Mouse (Mus musculus) forebrain, embryonic 14.5 days (tissue): ENCODE results near the gene Cep57. TPM values are rescaled to one million over a fixed set of nuclear protein-coding genes. Genes with fewer than 3 reads are reported as not detected.
"Not testable (repeated sequence)": the region's sequence is repeated elsewhere in the genome, so short reads cannot be mapped to it uniquely, and the experiment has no call there.

Experiments
- ATAC-seq: fragments of 200-750 bp; cut with Nextera tagmentation; 2 replicates; pipeline ENCODE4 v1.8.0; 2017; ENCODE audit warnings: mild to moderate bottlenecking, moderate library complexity
- DNase-seq: peaks from one replicate; pipeline ENCODE4 v3.0.0-alpha.2; 2015; ENCODE audit warnings: low spot score
- H3K27ac ChIP-seq: fragments of 300-500 bp; sonication (generic); 2 replicates; pipeline ENCODE4 v1.5.1; 2014; ENCODE audit warnings: low read depth, mild to moderate bottlenecking, control low read depth, low read length, moderate library complexity
- H3K27me3 ChIP-seq: fragments of 300-500 bp; sonication (generic); replicated peaks from 2 replicates; pipeline ENCODE4 v1.6.1; 2014; ENCODE audit warnings: low read length, control low read depth, mixed read lengths; ENCODE audit not compliant: control insufficient read depth, insufficient read depth
- H3K36me3 ChIP-seq: fragments of 300-500 bp; sonication (generic); 2 replicates; pipeline ENCODE4 v1.6.1; 2014; ENCODE audit warnings: low read length, control low read depth; ENCODE audit not compliant: control insufficient read depth, insufficient read depth
- H3K4me1 ChIP-seq: fragments of 300-500 bp; sonication (generic); 2 replicates; pipeline ENCODE4 v1.6.1; 2014; ENCODE audit warnings: antibody characterized with exemption, low read length, control low read depth; ENCODE audit not compliant: control insufficient read depth, insufficient read depth
- H3K4me2 ChIP-seq: fragments of 300-500 bp; sonication (generic); 2 replicates; pipeline ENCODE4 v1.6.1; 2014; ENCODE audit warnings: mild to moderate bottlenecking, control low read depth, low read length
- H3K4me3 ChIP-seq: fragments of 300-500 bp; sonication (generic); 2 replicates; pipeline ENCODE4 v1.5.1; 2014; ENCODE audit warnings: low read depth, low read length, control low read depth
- H3K9ac ChIP-seq: fragments of 300-500 bp; sonication (generic); 2 replicates; pipeline ENCODE4 v1.6.1; 2014; ENCODE audit warnings: mild to moderate bottlenecking, low read length, control low read depth, moderate library complexity
- H3K9me3 ChIP-seq: fragments of 300-500 bp; sonication (generic); replicated peaks from 2 replicates; pipeline ENCODE4 v1.6.1; 2016; ENCODE audit warnings: low read length, control low read depth, mixed read lengths; ENCODE audit not compliant: control insufficient read depth
- WGBS: fragments of 180-500 bp; shearing (Covaris S2); extraction: QIAGEN DNeasy Blood & Tissue Kit; methylation state at CpG from one replicate; pipeline ENCODE4 v1.1.7; 2014; 5-methylcytosine and 5-hydroxymethylcytosine counted together
- polyA plus RNA-seq: library from polyadenylated mRNA; unstranded; fragments of >200 nt; fragmentation: Nextera tagmentation; extraction: Ambion mirVana; gene quantifications from 2 replicates; pipeline ENCODE4 v1.2.1, GENCODE M21; 2014

Cep57 gene
- polyA plus RNA-seq, 1 experiment from 2014 or later = 46.5 TPM

DNA sequence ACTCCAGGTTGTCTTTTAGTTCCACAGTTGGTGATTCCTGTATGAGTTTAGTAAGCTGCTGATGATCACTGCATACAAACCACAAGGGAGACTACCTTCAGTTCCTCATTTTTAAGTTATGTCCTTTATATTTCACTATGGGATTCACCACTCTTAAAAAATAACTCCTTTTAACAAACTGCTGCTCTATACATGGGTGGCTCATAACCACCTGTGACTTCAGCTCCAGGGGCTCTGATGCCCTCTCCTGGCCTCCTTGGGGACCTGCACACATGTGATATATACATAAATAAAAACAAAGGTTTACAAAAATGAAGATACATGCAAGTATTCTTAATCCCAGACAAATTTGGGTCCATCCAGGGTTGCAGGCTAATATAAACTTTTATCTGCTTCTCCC lies 17.0 kb downstream of the Cep57 start:
- DNase-seq = no peak
- H3K9ac ChIP-seq = no peak overlapping the region
- no peak overlapping the region for H3K4me2 ChIP-seq
- ATAC-seq = no peak
- H3K36me3 ChIP-seq = peaks cover 83% of the 10 kb centered on the region
- no peaks in the 10 kb centered on the region for H3K4me1 ChIP-seq
- no peak overlapping the region for H3K4me3 ChIP-seq
- H3K27me3 ChIP-seq = no peaks in the 10 kb centered on the region
- no peaks in the 10 kb centered on the region for H3K9me3 ChIP-seq
- no peak overlapping the region for H3K27ac ChIP-seq

DNA sequence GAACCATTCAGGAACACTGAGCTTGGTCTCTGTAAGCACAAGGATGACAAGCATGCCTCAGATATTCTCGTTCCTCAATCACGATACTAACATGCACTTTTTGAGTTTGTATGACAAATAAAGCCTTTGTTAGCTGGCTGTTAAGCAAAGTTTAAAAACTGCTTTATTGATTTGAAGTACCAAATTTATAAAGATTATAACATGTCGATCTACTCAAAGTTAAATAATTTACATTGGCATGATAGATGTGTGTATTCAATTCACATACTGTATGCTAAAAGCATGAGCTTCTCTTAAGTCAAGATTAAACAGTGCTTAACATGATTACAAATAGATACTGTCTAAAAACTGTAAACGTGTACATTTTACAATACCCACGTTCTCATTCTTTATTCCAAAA lies 19.2 kb downstream of the Cep57 start:
- Histone ChIP-seq H3K4me2 (no peak overlapping the region), H3K27ac (no peak overlapping the region), H3K4me1 (no peaks in the 10 kb centered on the region), H3K9me3 (no peaks in the 10 kb centered on the region), H3K27me3 (no peaks in the 10 kb centered on the region), H3K36me3 (peaks cover 82% of the 10 kb centered on the region), H3K9ac (no peak overlapping the region), H3K4me3 (no peak overlapping the region)
- ATAC-seq (no peak), DNase-seq (no peak)
- 93% methylated on average over 5 of the region's 5 CpGs for WGBS

DNA sequence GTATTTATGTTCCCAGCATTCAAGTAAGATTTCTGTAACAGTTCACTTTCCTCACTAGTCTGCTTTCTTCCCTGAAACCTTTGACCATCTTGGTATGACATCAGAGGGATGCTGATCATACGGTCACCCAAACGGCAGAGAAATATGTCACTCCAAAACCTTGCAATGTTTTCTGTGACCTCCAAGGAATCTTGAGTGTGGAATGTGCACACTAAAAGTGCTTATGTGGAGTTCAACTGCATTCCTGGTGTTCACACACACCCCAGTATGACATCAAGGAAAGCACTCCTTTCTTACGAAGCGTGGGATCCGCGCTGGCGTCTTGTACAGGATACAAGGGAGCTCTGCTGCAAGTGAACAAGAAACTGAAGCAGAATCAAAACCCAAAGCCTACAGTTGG lies 20.1 kb downstream of the Cep57 start:
- Histone ChIP-seq H3K9ac (no peak overlapping the region), H3K36me3 (peaks cover 80% of the 10 kb centered on the region), H3K27ac (no peak overlapping the region), H3K4me3 (no peak overlapping the region), H3K4me2 (no peak overlapping the region), H3K4me1 (no peaks in the 10 kb centered on the region), H3K27me3 (no peaks in the 10 kb centered on the region), H3K9me3 (no peaks in the 10 kb centered on the region)
- WGBS = 95% methylated on average over 7 of the region's 7 CpGs
- ATAC-seq (no peak), DNase-seq (no peak)

DNA sequence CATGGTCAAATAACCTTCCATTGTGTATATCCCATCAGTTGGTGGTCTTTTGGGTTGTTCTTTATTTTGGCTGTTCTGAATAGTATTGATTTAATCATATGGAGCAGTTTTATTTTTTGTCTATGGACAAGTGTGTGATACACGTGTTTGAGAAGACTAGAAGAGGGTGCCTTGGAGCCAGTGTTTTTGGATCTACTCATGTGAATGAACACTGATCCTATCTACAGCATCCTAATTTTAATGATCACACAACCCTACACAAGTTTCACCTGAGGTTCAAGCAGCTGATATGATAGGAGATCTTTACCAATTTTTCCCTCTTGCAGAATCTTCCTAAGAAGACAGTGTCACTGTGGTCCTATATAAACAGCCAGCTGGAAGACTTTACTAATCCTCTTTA lies 22.4 kb downstream of the Cep57 start:
- DNase-seq (no peak), ATAC-seq (no peak)
- H3K36me3 ChIP-seq = peaks cover 74% of the 10 kb centered on the region
- no peaks in the 10 kb centered on the region for H3K9me3 ChIP-seq
- H3K4me3 ChIP-seq = no peak overlapping the region
- H3K4me1 ChIP-seq = no peaks in the 10 kb centered on the region
- no peaks in the 10 kb centered on the region for H3K27me3 ChIP-seq
- WGBS = 69% methylated on average over 1 of the region's 1 CpGs
- no peak overlapping the region for H3K27ac ChIP-seq
- no peak overlapping the region for H3K9ac ChIP-seq
- H3K4me2 ChIP-seq = no peak overlapping the region

DNA sequence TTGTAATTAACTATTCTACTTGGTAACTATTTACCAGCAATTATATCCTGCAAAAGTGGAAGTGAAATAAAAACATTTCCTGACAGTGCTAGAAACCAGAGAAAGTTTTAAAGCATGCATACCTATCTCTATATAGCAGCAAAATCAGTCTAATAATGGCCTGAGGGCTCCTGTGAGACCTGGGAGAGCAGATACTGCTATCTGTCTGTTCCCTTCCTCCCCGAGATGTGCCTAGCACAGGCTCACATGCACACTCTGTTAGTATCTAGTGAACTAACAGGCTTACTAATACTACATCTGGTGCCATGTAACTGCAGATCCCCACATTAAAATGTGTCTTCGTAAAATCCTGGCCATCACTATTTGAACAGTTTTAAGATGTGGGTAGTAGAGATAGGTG lies 32.2 kb downstream of the Cep57 start:
- WGBS = 90% methylated on average over 2 of the region's 2 CpGs
- no peaks in the 10 kb centered on the region for H3K9me3 ChIP-seq
- H3K36me3 ChIP-seq = peaks cover 50% of the 10 kb centered on the region
- no peaks in the 10 kb centered on the region for H3K27me3 ChIP-seq
- no peak overlapping the region for H3K4me3 ChIP-seq
- DNase-seq (no peak), ATAC-seq (no peak)
- H3K4me2 ChIP-seq = no peak overlapping the region
- H3K9ac ChIP-seq = no peak overlapping the region
- H3K4me1 ChIP-seq = no peaks in the 10 kb centered on the region
- no peak overlapping the region for H3K27ac ChIP-seq

DNA sequence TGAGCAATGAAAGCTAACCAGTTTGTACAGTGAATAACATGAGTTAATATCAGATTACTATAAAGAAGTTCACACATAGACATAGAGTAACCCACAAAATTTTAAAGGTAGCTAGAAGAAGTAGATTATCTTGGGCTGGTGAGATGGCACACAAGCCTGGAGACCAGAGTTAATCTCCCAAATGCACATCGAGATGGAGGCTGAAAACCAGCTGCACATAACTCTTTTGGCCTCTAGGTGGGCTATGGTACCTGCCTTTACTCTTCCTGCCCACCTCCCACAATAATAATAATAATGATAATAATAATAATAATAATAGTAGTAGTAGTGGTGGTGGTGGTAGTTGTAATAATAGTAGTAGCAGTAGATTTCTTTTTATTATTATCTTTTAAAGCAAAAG lies 32.6 kb downstream of the Cep57 start:
- Histone ChIP-seq H3K27ac (no peak overlapping the region), H3K4me2 (no peak overlapping the region), H3K9ac (no peak overlapping the region), H3K9me3 (no peaks in the 10 kb centered on the region), H3K4me1 (no peaks in the 10 kb centered on the region), H3K4me3 (no peak overlapping the region), H3K36me3 (peaks cover 48% of the 10 kb centered on the region), H3K27me3 (no peaks in the 10 kb centered on the region)
- DNase-seq = no peak
- no peak for ATAC-seq
- WGBS = 75% methylated on average over 1 of the region's 1 CpGs

DNA sequence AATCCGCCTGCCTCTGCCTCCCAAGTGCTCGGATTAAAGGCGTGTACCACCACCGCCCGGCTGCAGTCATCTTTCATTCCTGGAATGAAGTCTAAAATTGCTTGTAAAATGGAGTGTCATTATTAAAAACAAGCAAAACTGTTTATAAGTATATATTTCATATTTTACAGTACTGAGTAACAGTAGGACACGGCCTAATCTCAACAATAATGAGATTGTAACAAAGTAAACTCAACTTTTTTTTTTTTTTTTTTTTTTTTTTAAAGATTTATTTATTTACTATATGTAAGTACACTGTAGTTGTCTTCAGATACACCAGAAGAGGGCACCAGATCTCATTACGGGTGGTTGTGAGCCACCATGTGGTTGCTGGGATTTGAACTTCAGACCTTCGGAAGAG lies 36.0 kb downstream of the Cep57 start:
- not testable (repeated sequence) for H3K4me1 ChIP-seq, H3K9me3 ChIP-seq, H3K4me2 ChIP-seq, H3K9ac ChIP-seq, H3K4me3 ChIP-seq, H3K27me3 ChIP-seq, H3K27ac ChIP-seq, ATAC-seq, DNase-seq
- WGBS = 97% methylated on average over 7 of the region's 8 CpGs
- peaks cover 39% of the 10 kb centered on the region; the same call in 1 of the 2 replicates for H3K36me3 ChIP-seq

DNA sequence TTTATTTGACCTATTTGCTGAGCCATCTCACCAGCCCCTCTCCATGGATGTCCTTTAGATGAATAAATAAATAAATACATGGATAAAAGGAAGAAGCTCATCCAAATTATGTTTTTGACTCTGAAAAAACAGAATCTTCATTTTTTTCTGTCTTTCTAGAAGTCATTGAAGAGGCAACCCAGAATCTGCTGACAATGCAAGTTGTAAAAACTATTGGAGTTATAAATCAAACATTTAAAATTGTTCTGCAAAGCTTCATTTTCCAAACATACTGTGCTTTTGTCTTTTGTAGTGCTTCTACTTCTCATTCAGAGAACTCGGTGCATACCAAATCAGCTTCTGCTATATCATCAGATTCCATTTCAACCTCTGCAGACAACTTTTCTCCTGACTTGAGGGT lies 44.9 kb downstream of the Cep57 start:
- no peak overlapping the region for H3K9ac ChIP-seq
- DNase-seq (no peak), ATAC-seq (no peak)
- WGBS = 96% methylated on average over 1 of the region's 1 CpGs
- H3K36me3 ChIP-seq = peaks cover 17% of the 10 kb centered on the region; the same call in 1 of the 2 replicates
- no peak overlapping the region for H3K4me2 ChIP-seq
- no peak overlapping the region for H3K27ac ChIP-seq
- peaks cover 5% of the 10 kb centered on the region; the same call in 1 of the 2 replicates for H3K9me3 ChIP-seq
- H3K4me3 ChIP-seq = no peak overlapping the region
- no peaks in the 10 kb centered on the region for H3K4me1 ChIP-seq
- no peaks in the 10 kb centered on the region for H3K27me3 ChIP-seq

DNA sequence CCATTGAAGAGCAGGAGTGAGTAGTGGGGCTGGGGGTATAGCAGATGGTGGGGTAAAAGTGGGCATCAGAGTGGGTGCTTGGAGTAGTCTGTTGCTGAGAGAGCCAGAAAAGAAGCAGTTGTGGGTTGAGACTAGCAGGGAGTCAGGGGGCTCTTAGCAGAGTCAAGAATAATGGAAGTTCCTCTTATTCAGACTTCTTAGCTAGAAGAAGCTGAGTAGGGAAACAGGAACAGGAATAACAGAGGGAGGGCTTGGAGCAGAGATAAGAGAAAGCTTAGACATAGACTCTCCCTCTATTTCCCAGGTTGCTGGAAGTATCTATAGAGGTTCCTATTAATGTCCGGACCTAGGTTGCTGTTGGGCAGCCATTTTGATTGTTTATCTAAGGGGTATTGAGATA lies 52.2 kb downstream of the Cep57 start:
- Histone ChIP-seq H3K27me3 (no peaks in the 10 kb centered on the region), H3K4me1 (no peaks in the 10 kb centered on the region), H3K36me3 (no peaks in the 10 kb centered on the region), H3K4me2 (no peak overlapping the region), H3K27ac (no peak overlapping the region), H3K9ac (no peak overlapping the region), H3K9me3 (no peaks in the 10 kb centered on the region), H3K4me3 (no peak overlapping the region)
- ATAC-seq (no peak), DNase-seq (no peak)
- 100% methylated on average over 1 of the region's 1 CpGs for WGBS
